Mouse (Mus musculus): ENCODE data around the gene Hs2st1. TPM values are rescaled to one million over a fixed set of nuclear protein-coding genes. Genes with fewer than 3 reads are reported as not detected.

Gene Hs2st1
- polyA plus RNA-seq, 1 experiment = 20.3 TPM

- no peak overlapping the region for H3ac ChIP-seq (ENCODE audit: control insufficient read depth, insufficient read length, low read depth)
- no peaks in the 10 kb centered on the region for H3K36me3 ChIP-seq (ENCODE audit: control insufficient read depth, insufficient read depth)
- peaks cover 40% of the 10 kb centered on the region for H3K79me3 ChIP-seq (ENCODE audit: low read depth)
- no peaks in the 10 kb centered on the region for H3K27me3 ChIP-seq (ENCODE audit: control insufficient read depth, insufficient read depth, insufficient read length)
- H3K4me3 ChIP-seq (ENCODE audit: insufficient read depth, poor library complexity, severe bottlenecking) = no peak overlapping the region
- peaks cover 95% of the 10 kb centered on the region for H3K79me2 ChIP-seq (ENCODE audit: control insufficient read depth, insufficient read depth)
- TF ChIP-seq FOSL1 (IDR thresholded peaks at IDR 0.05; ENCODE audit: insufficient read depth, low read length, poor library complexity, severe bottlenecking) (no peak), MAX (IDR thresholded peaks at IDR 0.05) (no peak), MYOD1 (IDR thresholded peaks at IDR 0.05; ENCODE audit: control insufficient read depth, insufficient read length, low read depth) (no peak), CTCF (IDR thresholded peaks at IDR 0.05; ENCODE audit: control insufficient read depth, insufficient read depth, insufficient read length) (no peak), CEBPB (IDR thresholded peaks at IDR 0.05; ENCODE audit: low read depth) (no peak), MYOG (IDR thresholded peaks at IDR 0.05; ENCODE audit: control insufficient read depth, extremely low read depth, insufficient read length) (no peak), USF1 (IDR thresholded peaks at IDR 0.05; ENCODE audit: low read depth) (no peak)
Measured at GRCm38 (mm10) chr3:144527918-144528317, 42.1 kb downstream of the Hs2st1 start.

- Histone ChIP-seq H3K79me2 (ENCODE audit: control insufficient read depth, insufficient read depth) (peaks cover 86% of the 10 kb centered on the region), H3ac (ENCODE audit: control insufficient read depth, insufficient read length, low read depth) (no peak overlapping the region), H3K36me3 (ENCODE audit: control insufficient read depth, insufficient read depth) (no peaks in the 10 kb centered on the region), H3K27me3 (ENCODE audit: control insufficient read depth, insufficient read depth, insufficient read length) (no peaks in the 10 kb centered on the region), H3K79me3 (ENCODE audit: low read depth) (peaks cover 23% of the 10 kb centered on the region), H3K4me3 (ENCODE audit: insufficient read depth, poor library complexity, severe bottlenecking) (no peak overlapping the region)
- TF ChIP-seq MAX (IDR thresholded peaks at IDR 0.05) (no peak), MYOG (IDR thresholded peaks at IDR 0.05; ENCODE audit: control insufficient read depth, extremely low read depth, insufficient read length) (no peak), CEBPB (IDR thresholded peaks at IDR 0.05; ENCODE audit: low read depth) (no peak), MYOD1 (IDR thresholded peaks at IDR 0.05; ENCODE audit: control insufficient read depth, insufficient read length, low read depth) (no peak), FOSL1 (IDR thresholded peaks at IDR 0.05; ENCODE audit: insufficient read depth, low read length, poor library complexity, severe bottlenecking) (no peak), USF1 (IDR thresholded peaks at IDR 0.05; ENCODE audit: low read depth) (no peak), CTCF (IDR thresholded peaks at IDR 0.05; ENCODE audit: control insufficient read depth, insufficient read depth, insufficient read length) (no peak)
Measured at GRCm38 (mm10) chr3:144519581-144520272, 50.3 kb downstream of the Hs2st1 start.

- TF ChIP-seq CTCF (IDR thresholded peaks at IDR 0.05; ENCODE audit: control insufficient read depth, insufficient read depth, insufficient read length) (no peak), MYOG (IDR thresholded peaks at IDR 0.05; ENCODE audit: control insufficient read depth, extremely low read depth, insufficient read length) (no peak), FOSL1 (IDR thresholded peaks at IDR 0.05; ENCODE audit: insufficient read depth, low read length, poor library complexity, severe bottlenecking) (no peak), USF1 (IDR thresholded peaks at IDR 0.05; ENCODE audit: low read depth) (no peak), MYOD1 (IDR thresholded peaks at IDR 0.05; ENCODE audit: control insufficient read depth, insufficient read length, low read depth) (no peak), MAX (IDR thresholded peaks at IDR 0.05) (no peak)
- no peak overlapping the region for H3ac ChIP-seq (ENCODE audit: control insufficient read depth, insufficient read length, low read depth)
- H3K79me3 ChIP-seq (ENCODE audit: low read depth) = peaks cover 18% of the 10 kb centered on the region
- H3K36me3 ChIP-seq (ENCODE audit: control insufficient read depth, insufficient read depth) = no peaks in the 10 kb centered on the region
- no peak overlapping the region for H3K4me3 ChIP-seq (ENCODE audit: insufficient read depth, poor library complexity, severe bottlenecking)
- H3K27me3 ChIP-seq (ENCODE audit: control insufficient read depth, insufficient read depth, insufficient read length) = no peaks in the 10 kb centered on the region
- H3K79me2 ChIP-seq (ENCODE audit: control insufficient read depth, insufficient read depth) = peaks cover 81% of the 10 kb centered on the region
Measured at GRCm38 (mm10) chr3:144518917-144519316, 51.1 kb downstream of the Hs2st1 start.

- no peaks in the 10 kb centered on the region for H3K36me3 ChIP-seq (ENCODE audit: control insufficient read depth, insufficient read depth)
- H3ac ChIP-seq (ENCODE audit: control insufficient read depth, insufficient read length, low read depth) = no peak overlapping the region
- TF ChIP-seq MAX (IDR thresholded peaks at IDR 0.05) (no peak), FOSL1 (IDR thresholded peaks at IDR 0.05; ENCODE audit: insufficient read depth, low read length, poor library complexity, severe bottlenecking) (no peak), MYOD1 (IDR thresholded peaks at IDR 0.05; ENCODE audit: control insufficient read depth, insufficient read length, low read depth) (no peak), CTCF (IDR thresholded peaks at IDR 0.05; ENCODE audit: control insufficient read depth, insufficient read depth, insufficient read length) (no peak), CEBPB (IDR thresholded peaks at IDR 0.05; ENCODE audit: low read depth) (no peak), MYOG (IDR thresholded peaks at IDR 0.05; ENCODE audit: control insufficient read depth, extremely low read depth, insufficient read length) (no peak), USF1 (IDR thresholded peaks at IDR 0.05; ENCODE audit: low read depth) (no peak)
- no peak overlapping the region for H3K4me3 ChIP-seq (ENCODE audit: insufficient read depth, poor library complexity, severe bottlenecking)
- H3K27me3 ChIP-seq (ENCODE audit: control insufficient read depth, insufficient read depth, insufficient read length) = no peaks in the 10 kb centered on the region
- H3K79me2 ChIP-seq (ENCODE audit: control insufficient read depth, insufficient read depth) = peaks cover 75% of the 10 kb centered on the region
- H3K79me3 ChIP-seq (ENCODE audit: low read depth) = peaks cover 18% of the 10 kb centered on the region
Measured at GRCm38 (mm10) chr3:144515286-144515685, 54.7 kb downstream of the Hs2st1 start.

GRCm38 (mm10) chr3:144514122-144514505 is 55.9 kb downstream of the Hs2st1 start:
- Histone ChIP-seq H3ac (ENCODE audit: control insufficient read depth, insufficient read length, low read depth) (no peak overlapping the region), H3K4me3 (ENCODE audit: insufficient read depth, poor library complexity, severe bottlenecking) (no peak overlapping the region), H3K79me2 (ENCODE audit: control insufficient read depth, insufficient read depth) (peaks cover 80% of the 10 kb centered on the region), H3K79me3 (ENCODE audit: low read depth) (peaks cover 23% of the 10 kb centered on the region), H3K27me3 (ENCODE audit: control insufficient read depth, insufficient read depth, insufficient read length) (no peaks in the 10 kb centered on the region), H3K36me3 (ENCODE audit: control insufficient read depth, insufficient read depth) (no peaks in the 10 kb centered on the region)
- TF ChIP-seq MYOG (IDR thresholded peaks at IDR 0.05; ENCODE audit: control insufficient read depth, extremely low read depth, insufficient read length) (no peak), CEBPB (IDR thresholded peaks at IDR 0.05; ENCODE audit: low read depth) (no peak), MYOD1 (IDR thresholded peaks at IDR 0.05; ENCODE audit: control insufficient read depth, insufficient read length, low read depth) (no peak), USF1 (IDR thresholded peaks at IDR 0.05; ENCODE audit: low read depth) (no peak), CTCF (IDR thresholded peaks at IDR 0.05; ENCODE audit: control insufficient read depth, insufficient read depth, insufficient read length) (no peak), MAX (IDR thresholded peaks at IDR 0.05) (no peak)

All from C2C12 (cell line).